Mouse (Mus musculus): ENCODE data around the gene Pias4. TPM values are rescaled to one million over a fixed set of nuclear protein-coding genes. Genes with fewer than 3 reads are reported as not detected.
"Not testable (repeated sequence)": the region's sequence is repeated elsewhere in the genome, so short reads cannot be mapped to it uniquely, and the experiment has no call there.

Gene Pias4
- 10 to 100 TPM; 11.7 to 14.2 TPM for total RNA-seq (2021)
- long read RNA-seq, experiment 1, transcript Pias4-201 (11 exons, 2,571 nt), result major isoform, 12 of 31 reads
- long read RNA-seq, experiment 1, partial matches to known transcripts, result 5 of 31 reads
- long read RNA-seq, experiment 1, other reads (novel, unspliced or antisense), result 14 of 31 reads
- long read RNA-seq, experiment 2, transcript Pias4-201 (11 exons, 2,571 nt), result major isoform, 23 of 28 reads
- long read RNA-seq, experiment 2, partial matches to known transcripts, result 2 of 28 reads
- long read RNA-seq, experiment 2, other reads (novel, unspliced or antisense), result 3 of 28 reads

GRCm38 (mm10) chr10:81167200-81168086 is at the start of gene Pias4:
Pias4 (minus strand) TSS chr10:81167923.
- peak; percentile 100 for DNase-seq

- not testable (repeated sequence) for DNase-seq
Observed at GRCm38 (mm10) chr10:81217267-81217666, 49.5 kb upstream of the Pias4 start.

GRCm38 (mm10) chr10:81216810-81217209 is 49.1 kb upstream of the Pias4 start:
- DNase-seq, result no peak

- no peak for DNase-seq
Observed at GRCm38 (mm10) chr10:81216260-81216659, 48.5 kb upstream of the Pias4 start.

GRCm38 (mm10) chr10:81210154-81210553 is 42.4 kb upstream of the Pias4 start:
- no peak for DNase-seq

- DNase-seq, result no peak
Observed at GRCm38 (mm10) chr10:81204137-81204536, 36.4 kb upstream of the Pias4 start.

- no peak for DNase-seq
Observed at GRCm38 (mm10) chr10:81202978-81203720, 35.4 kb upstream of the Pias4 start.

- peak; percentile 80 for DNase-seq
Observed at GRCm38 (mm10) chr10:81201807-81202758, 34.4 kb upstream of the Pias4 start, which contains the start of gene Nmrk2. Nmrk2 (minus strand) TSS chr10:81202051.

- DNase-seq, result no peak
Observed at GRCm38 (mm10) chr10:81200605-81201287, 33.0 kb upstream of the Pias4 start.

GRCm38 (mm10) chr10:81200141-81200540 is 32.4 kb upstream of the Pias4 start:
- no peak for DNase-seq

- no peak for DNase-seq
Observed at GRCm38 (mm10) chr10:81198990-81199389, 31.3 kb upstream of the Pias4 start.

GRCm38 (mm10) chr10:81198230-81198629 is 30.5 kb upstream of the Pias4 start:
- no peak for DNase-seq

GRCm38 (mm10) chr10:81197305-81197704 is 29.6 kb upstream of the Pias4 start:
- DNase-seq, result no peak

- peak; percentile 50 for DNase-seq
Observed at GRCm38 (mm10) chr10:81196470-81197065, 28.8 kb upstream of the Pias4 start.

- DNase-seq, result peak; percentile 82
Observed at GRCm38 (mm10) chr10:81195300-81195699, 27.6 kb upstream of the Pias4 start.

- peak; percentile 85 for DNase-seq
Observed at GRCm38 (mm10) chr10:81193991-81194774, 26.5 kb upstream of the Pias4 start.

GRCm38 (mm10) chr10:81192968-81193501 is 25.3 kb upstream of the Pias4 start:
- peak; percentile 61 for DNase-seq

- DNase-seq, result peak; percentile 87
Observed at GRCm38 (mm10) chr10:81192270-81192967, 24.7 kb upstream of the Pias4 start.
